22 mouse cellular contexts compared by ENCODE assay signal in the genomic region with DNA sequence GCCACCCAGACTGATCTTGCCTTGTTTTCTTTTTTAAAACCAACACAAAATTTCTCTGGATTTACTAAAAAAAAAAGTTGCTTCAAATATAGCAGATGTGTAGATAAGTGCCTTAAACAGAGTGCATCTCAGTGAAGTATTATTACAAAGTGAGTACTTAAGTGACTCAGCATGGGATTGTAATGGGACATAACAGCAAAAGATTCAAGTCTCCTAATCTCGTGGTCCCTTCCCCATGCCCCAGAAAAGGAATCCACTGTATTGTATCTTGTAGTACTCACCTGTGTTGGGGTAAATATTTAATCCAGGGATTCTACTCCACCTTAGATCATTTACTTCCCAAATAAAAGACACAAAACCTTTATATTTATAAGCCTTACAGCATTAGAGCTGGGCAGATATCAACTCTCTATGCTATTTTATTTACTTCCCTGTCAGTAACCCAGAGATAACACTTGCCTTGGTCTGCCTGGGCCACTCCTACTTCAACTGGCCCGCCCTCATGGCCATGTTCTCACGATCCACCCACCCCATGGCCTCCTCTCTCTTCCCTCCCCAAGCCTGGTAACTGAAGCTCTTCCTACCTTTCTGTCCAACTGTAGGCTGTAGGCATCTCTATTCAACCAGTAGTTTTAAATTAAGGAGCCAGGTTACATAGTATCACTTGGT. TPM values are rescaled to one million over a fixed set of nuclear protein-coding genes. Genes with fewer than 3 reads are reported as not detected.
DNase-seq lines count a peak whose midpoint lies in the region; ATAC-seq lines count a peak whose summit lies in the region.
"Had no signal": no experiment of that assay in that cellular context is flagged by ENCODE, and none has a peak within 500 bp of the region (broad histone marks: within the 10 kb centered on the region; RNA-seq: fewer than 3 reads in every experiment).

No protein-coding gene starts in this region.

- no peaks in the 10 kb centered on the region for H3K9me3 ChIP-seq in liver, embryonic 13.5 days (replicated peaks)
- H3K9me3 ChIP-seq in stomach, embryonic 15.5 days: no peaks in the 10 kb centered on the region
- H3K9me3 ChIP-seq: embryonic facial prominence, embryonic 10.5 days; hindbrain, embryonic 12.5 days; limb, embryonic 12.5 days; neural tube, embryonic 13.5 days had no signal

- no peak overlapping the region for H3K4me3 ChIP-seq in liver, embryonic 13.5 days (replicated peaks)
- no peak overlapping the region for H3K4me3 ChIP-seq in stomach, embryonic 15.5 days (replicated peaks)
- H3K4me3 ChIP-seq: embryonic facial prominence, embryonic 10.5 days; hindbrain, embryonic 12.5 days; limb, embryonic 12.5 days; neural tube, embryonic 13.5 days had no signal

- 0 out of 2 replicates have a peak overlapping the region, but pooled peaks have one; percentile 7 for H3K4me2 ChIP-seq in liver, embryonic 13.5 days
- no peak overlapping the region for H3K4me2 ChIP-seq in stomach, embryonic 15.5 days
- H3K4me2 ChIP-seq: hindbrain, embryonic 12.5 days; limb, embryonic 12.5 days; lung, embryonic 14.5 days; midbrain, embryonic 11.5 days; neural tube, embryonic 13.5 days had no signal

- ATAC-seq in erythroblast, adult 5-6 weeks (replicated peaks; ENCODE audit: low FRiP score, poor library complexity, severe bottlenecking): peak; percentile 95
- ATAC-seq in liver, embryonic 13.5 days (ENCODE audit: low read depth): peak; percentile 98
- ATAC-seq in stomach, embryonic 15.5 days (ENCODE audit: insufficient read depth, low FRiP score, low read depth): peak; percentile 85
- ATAC-seq in monocyte, adult 5-6 weeks (replicated peaks; ENCODE audit: insufficient number of reproducible peaks, low FRiP score, low TSS enrichment, poor library complexity, severe bottlenecking): no peak
- ATAC-seq: forebrain, embryonic 14.5 days; Patski had no signal

- peaks cover 85% of the 10 kb centered on the region for H3K36me3 ChIP-seq in liver, embryonic 13.5 days
- 0 out of 2 replicates have a peak, but pooled peaks cover 5% of the 10 kb centered on the region for H3K36me3 ChIP-seq in stomach, embryonic 15.5 days
- H3K36me3 ChIP-seq: embryonic facial prominence, embryonic 10.5 days; hindbrain, embryonic 12.5 days had no signal

- peak; percentile 56 for DNase-seq in MEL-GATA-1-ER (ENCODE audit: extremely low read depth, low read depth)
- DNase-seq in liver, embryonic 13.5 days: peak; percentile 50
- no peak for DNase-seq in right cerebral cortex, adult 18-20 months
- no peak for DNase-seq in kidney, postnatal 4 days
- DNase-seq: adrenal gland, postnatal 10 days; cerebellum, adult 11-12 months; cerebellum, postnatal 14 days; kidney, adult 9 months; kidney, postnatal 36 days; lung, embryonic 14.5 days; lung, postnatal 4 days; thymus, adult 2 months had no signal

- H3K9ac ChIP-seq in liver, embryonic 13.5 days: 0 out of 2 replicates have a peak overlapping the region, but pooled peaks have one; percentile 20
- H3K9ac ChIP-seq in stomach, embryonic 15.5 days: no peak overlapping the region
- H3K9ac ChIP-seq: hindbrain, embryonic 12.5 days; limb, embryonic 12.5 days; lung, embryonic 14.5 days; neural tube, embryonic 13.5 days had no signal

- WGBS in liver, embryonic 13.5 days (ENCODE audit: insufficient replicate concordance): 21% methylated on average over 3 of the region's 3 CpGs
- WGBS in stomach, embryonic 15.5 days: 33% methylated on average over 3 of the region's 3 CpGs

- peak overlapping the region; percentile 69 for H3K27ac ChIP-seq in liver, embryonic 13.5 days
- no peak overlapping the region for H3K27ac ChIP-seq in stomach, embryonic 15.5 days
- H3K27ac ChIP-seq: embryonic facial prominence, embryonic 10.5 days; hindbrain, embryonic 12.5 days; limb, embryonic 12.5 days; neural tube, embryonic 13.5 days had no signal

- H3K4me1 ChIP-seq in liver, embryonic 13.5 days (replicated peaks): peaks cover 19% of the 10 kb centered on the region
- H3K4me1 ChIP-seq in stomach, embryonic 15.5 days: no peaks in the 10 kb centered on the region
- H3K4me1 ChIP-seq: embryonic facial prominence, embryonic 10.5 days; hindbrain, embryonic 12.5 days; limb, embryonic 12.5 days; neural tube, embryonic 13.5 days had no signal

- H3K27me3 ChIP-seq in liver, embryonic 13.5 days: no peaks in the 10 kb centered on the region
- no peaks in the 10 kb centered on the region for H3K27me3 ChIP-seq in stomach, embryonic 15.5 days (replicated peaks)
- H3K27me3 ChIP-seq: hindbrain, embryonic 12.5 days; limb, embryonic 12.5 days; neural tube, embryonic 13.5 days; Patski had no signal

RNA-seq across cellular contexts. Expression of gene Bcas2, which starts 12.1 kb away (rescaled TPM):
- total RNA-seq in erythroblast, adult 5-6 weeks (2015; ENCODE audit: low replicate concordance): 26.7 and 42.8 TPM in 2 replicates
- total RNA-seq in erythroblast, adult 5-6 weeks (2017; ENCODE audit: low replicate concordance): 49.1 and 54.4 TPM in 2 replicates
- 211 and 253 TPM in 2 replicates for polyA plus RNA-seq in liver, embryonic 13.5 days (2015; fragmentation: Nextera tagmentation; extraction: Ambion mirVana)
- 199 and 207 TPM in 2 replicates for polyA plus RNA-seq in stomach, embryonic 15.5 days (2015; fragmentation: Nextera tagmentation; extraction: Ambion mirVana)
- 79.0 to 122 TPM (median 93.2 TPM) in 3 replicates for total RNA-seq in monocyte, adult 5-6 weeks (2017)

RNA-seq across cellular contexts. Expression of gene Dennd2c, which starts 57.0 kb away (rescaled TPM):
- 141 and 144 TPM in 2 replicates for total RNA-seq in erythroblast, adult 5-6 weeks (2015; ENCODE audit: low replicate concordance)
- total RNA-seq in erythroblast, adult 5-6 weeks (2017; ENCODE audit: low replicate concordance): 178 and 191 TPM in 2 replicates
- polyA plus RNA-seq in liver, embryonic 13.5 days (2015; fragmentation: Nextera tagmentation; extraction: Ambion mirVana): 8.6 and 9.7 TPM in 2 replicates
- polyA plus RNA-seq in stomach, embryonic 15.5 days (2015; fragmentation: Nextera tagmentation; extraction: Ambion mirVana): 6.1 and 6.5 TPM in 2 replicates
- 2.6 to 3.3 TPM (median 3.2 TPM) in 3 replicates for total RNA-seq in monocyte, adult 5-6 weeks (2017)

Comparison
In these comparisons a context has a peak if more than half of its experiments do, and no peak if none do; other contexts are left out.
1. DNase-seq: peak in MEL-GATA-1-ER (single experiment) and liver, embryonic 13.5 days (single experiment); none in right cerebral cortex, adult 18-20 months (single experiment) and kidney, postnatal 4 days (0 of 2).
2. RNA of gene Dennd2c, which starts 57.0 kb away (total RNA-seq): 141 to 191 TPM in erythroblast, adult 5-6 weeks; 2.6 to 3.3 TPM in monocyte, adult 5-6 weeks; every median in the first group is over 10 times any median in the second.